Mouse (Mus musculus) embryonic facial prominence, embryonic 14.5 days (tissue): Measurements from ENCODE around the gene Dhcr24. TPM values are rescaled to one million over a fixed set of nuclear protein-coding genes. Genes with fewer than 3 reads are reported as not detected.

Experiments
- ATAC-seq: fragments of 200-750 bp; cut with Nextera tagmentation; 2 replicates; pipeline ENCODE4 v1.8.0; 2017; ENCODE audit warnings: low read depth, moderate number of reproducible peaks, moderate TSS enrichment
- DNase-seq: peaks from one replicate; pipeline ENCODE4 v3.0.0-alpha.2; 2015; ENCODE audit warnings: low spot score
- H3K27ac ChIP-seq: fragments of 300-500 bp; sonication (generic); replicated peaks from 2 replicates; pipeline ENCODE4 v1.5.1; 2014; ENCODE audit warnings: low read depth, mild to moderate bottlenecking, low read length, moderate library complexity
- H3K27me3 ChIP-seq: fragments of 300-500 bp; sonication (generic); replicated peaks from 2 replicates; pipeline ENCODE4 v1.6.1; 2014; ENCODE audit warnings: low read length; ENCODE audit not compliant: control insufficient read depth, insufficient read depth
- H3K36me3 ChIP-seq: fragments of 300-500 bp; sonication (generic); 2 replicates; pipeline ENCODE4 v1.6.1; 2014; ENCODE audit warnings: low read length, mixed read lengths; ENCODE audit not compliant: control insufficient read depth, insufficient read depth
- H3K4me1 ChIP-seq: fragments of 300-500 bp; sonication (generic); 2 replicates; pipeline ENCODE4 v1.6.1; 2014; ENCODE audit warnings: antibody characterized with exemption, low read length; ENCODE audit not compliant: control insufficient read depth, insufficient read depth
- H3K4me2 ChIP-seq: fragments of 300-500 bp; sonication (generic); 2 replicates; pipeline ENCODE4 v1.6.1; 2014; ENCODE audit warnings: low read depth, mild to moderate bottlenecking, low read length, moderate library complexity, mixed read lengths
- H3K4me3 ChIP-seq: fragments of 300-500 bp; sonication (generic); 2 replicates; pipeline ENCODE4 v1.5.1; 2014; ENCODE audit warnings: low read depth, mild to moderate bottlenecking, low read length
- H3K9ac ChIP-seq: fragments of 300-500 bp; sonication (generic); 2 replicates; pipeline ENCODE4 v1.6.1; 2014; ENCODE audit warnings: low read depth, mild to moderate bottlenecking, low read length, moderate library complexity, mixed read lengths
- H3K9me3 ChIP-seq: fragments of 300-500 bp; sonication (generic); 2 replicates; pipeline ENCODE4 v1.6.1; 2016; ENCODE audit warnings: low read length; ENCODE audit not compliant: control insufficient read depth
- WGBS: fragments of 180-500 bp; shearing (Covaris S2); extraction: QIAGEN DNeasy Blood & Tissue Kit; methylation state at CpG from one replicate; pipeline ENCODE4 v1.1.7; 2014; 5-methylcytosine and 5-hydroxymethylcytosine counted together
- polyA plus RNA-seq: library from polyadenylated mRNA; unstranded; fragments of >200 nt; fragmentation: Nextera tagmentation; extraction: Ambion mirVana; gene quantifications from 2 replicates; pipeline ENCODE4 v1.2.1, GENCODE M21; 2014

The Dhcr24 gene
- polyA plus RNA-seq, 1 experiment from 2014 or later: 14.8 TPM

DNA sequence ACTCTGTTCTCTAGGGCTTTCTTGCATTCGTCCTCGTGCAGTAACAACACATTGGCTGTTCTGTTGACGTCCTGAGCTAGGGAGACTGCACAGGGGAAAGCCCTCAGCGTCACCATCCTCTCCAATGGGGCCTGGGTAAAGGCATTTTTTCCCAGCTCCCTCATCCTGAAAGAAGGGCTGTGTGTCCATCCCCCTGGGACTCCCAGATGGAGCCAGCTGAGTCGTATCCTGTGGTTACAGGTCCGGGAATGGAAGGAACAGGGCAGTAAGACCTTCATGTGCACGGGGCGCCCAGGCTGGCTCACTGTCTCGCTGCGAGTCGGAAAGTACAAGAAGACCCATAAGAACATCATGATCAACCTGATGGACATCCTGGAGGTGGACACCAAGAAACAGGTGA, 3.3 kb downstream of the Dhcr24 start:
- no peak overlapping the region for H3K9ac ChIP-seq
- H3K36me3 ChIP-seq: peaks cover 39% of the 10 kb centered on the region
- H3K27ac ChIP-seq: no peak overlapping the region
- 80% methylated on average over 11 of the region's 11 CpGs for WGBS
- H3K9me3 ChIP-seq: no peaks in the 10 kb centered on the region
- no peak overlapping the region for H3K4me3 ChIP-seq
- DNase-seq (no peak), ATAC-seq (no peak)
- 0 out of 2 replicates have a peak, but pooled peaks cover 3% of the 10 kb centered on the region for H3K27me3 ChIP-seq
- H3K4me1 ChIP-seq: peaks cover 25% of the 10 kb centered on the region
- no peak overlapping the region for H3K4me2 ChIP-seq

DNA sequence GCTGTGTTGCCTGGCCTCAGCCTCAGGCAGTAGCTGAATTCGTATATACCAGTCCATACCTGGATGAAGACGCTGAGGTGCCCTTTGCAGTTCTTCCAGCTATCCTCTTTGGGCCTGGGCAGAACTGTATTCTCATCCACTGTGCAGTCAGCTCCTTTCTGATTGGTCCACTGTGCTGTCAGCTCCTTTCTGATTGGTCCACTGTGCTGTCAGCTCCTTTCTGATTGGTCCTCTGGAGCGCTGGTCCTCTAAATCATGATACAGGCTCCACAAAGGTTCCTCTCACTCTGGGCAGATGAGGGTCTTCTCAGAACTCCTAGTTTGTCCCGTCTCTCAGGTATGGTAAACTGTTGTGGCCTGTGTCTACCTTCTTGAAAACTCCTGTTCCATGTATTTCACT, 8.8 kb downstream of the Dhcr24 start:
- no peak for ATAC-seq

DNA sequence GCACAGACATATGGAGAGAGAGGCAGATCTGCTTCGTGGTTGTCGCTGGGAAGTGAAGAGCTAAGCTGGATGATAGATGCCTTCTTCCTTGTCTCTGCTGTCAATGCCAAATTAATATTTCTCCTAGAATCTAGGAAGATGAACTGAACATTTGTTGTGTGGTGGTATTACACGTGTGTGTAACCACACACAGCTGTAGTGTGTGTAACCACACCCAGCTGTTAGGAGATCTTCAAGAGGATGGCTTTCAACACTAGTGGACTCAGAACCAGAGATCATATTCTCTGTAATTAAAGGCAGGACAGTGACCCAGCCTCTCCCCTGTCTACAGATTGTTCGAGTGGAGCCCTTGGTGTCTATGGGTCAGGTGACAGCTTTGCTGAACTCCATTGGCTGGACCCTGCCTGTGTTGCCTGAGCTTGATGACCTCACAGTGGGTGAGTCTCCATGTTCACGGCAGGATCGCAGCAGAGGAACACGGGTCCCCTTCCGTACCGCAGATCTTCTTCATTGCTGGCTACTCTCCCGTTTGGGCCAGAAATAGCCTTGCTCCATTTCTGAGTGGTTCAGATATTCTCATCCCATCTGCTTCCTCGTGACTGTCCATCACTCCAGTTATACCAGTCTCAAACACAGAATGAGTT, 10.4 kb downstream of the Dhcr24 start:
- Histone ChIP-seq H3K27me3 (no peaks in the 10 kb centered on the region), H3K4me1 (no peaks in the 10 kb centered on the region), H3K4me2 (no peak overlapping the region), H3K36me3 (peaks cover 68% of the 10 kb centered on the region), H3K9ac (no peak overlapping the region), H3K27ac (no peak overlapping the region), H3K4me3 (no peak overlapping the region), H3K9me3 (no peaks in the 10 kb centered on the region)
- ATAC-seq: no peak
- DNase-seq: no peak
- 82% methylated on average over 11 of the region's 11 CpGs for WGBS

More for the DNA sequence above, 8.8 kb downstream of the Dhcr24 start:
- Histone ChIP-seq H3K4me2 (no peak overlapping the region), H3K9me3 (no peaks in the 10 kb centered on the region), H3K4me3 (no peak overlapping the region), H3K9ac (no peak overlapping the region), H3K36me3 (peaks cover 77% of the 10 kb centered on the region), H3K27ac (no peak overlapping the region), H3K27me3 (no peaks in the 10 kb centered on the region), H3K4me1 (no peaks in the 10 kb centered on the region)
- 92% methylated on average over 4 of the region's 4 CpGs for WGBS
- no peak for DNase-seq

DNA sequence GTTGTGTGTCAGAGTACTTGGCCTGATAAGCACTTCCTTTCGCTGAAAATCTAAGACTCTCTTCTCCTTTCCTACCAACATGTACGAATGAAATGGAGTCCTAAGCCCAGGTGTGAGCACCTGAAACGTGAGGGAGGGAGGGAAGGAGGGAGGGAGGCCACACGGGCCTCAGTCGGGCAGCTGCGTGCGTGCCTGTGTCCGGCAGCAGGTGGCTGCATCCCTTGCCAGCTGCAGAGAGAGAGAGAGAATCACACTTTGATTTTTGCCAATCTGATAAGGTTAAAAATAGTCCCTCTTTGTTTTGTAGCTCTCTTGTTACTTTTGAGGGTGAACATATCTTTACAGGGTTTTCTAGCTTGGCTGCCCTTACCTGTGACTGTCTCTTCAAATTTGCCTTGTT, 14.2 kb downstream of the Dhcr24 start:
- DNase-seq (no peak), ATAC-seq (no peak)
- Histone ChIP-seq H3K36me3 (peaks cover 70% of the 10 kb centered on the region), H3K27me3 (no peaks in the 10 kb centered on the region), H3K27ac (no peak overlapping the region), H3K4me1 (no peaks in the 10 kb centered on the region), H3K4me3 (no peak overlapping the region), H3K9ac (no peak overlapping the region), H3K9me3 (no peaks in the 10 kb centered on the region), H3K4me2 (no peak overlapping the region)
- 78% methylated on average over 8 of the region's 8 CpGs for WGBS

DNA sequence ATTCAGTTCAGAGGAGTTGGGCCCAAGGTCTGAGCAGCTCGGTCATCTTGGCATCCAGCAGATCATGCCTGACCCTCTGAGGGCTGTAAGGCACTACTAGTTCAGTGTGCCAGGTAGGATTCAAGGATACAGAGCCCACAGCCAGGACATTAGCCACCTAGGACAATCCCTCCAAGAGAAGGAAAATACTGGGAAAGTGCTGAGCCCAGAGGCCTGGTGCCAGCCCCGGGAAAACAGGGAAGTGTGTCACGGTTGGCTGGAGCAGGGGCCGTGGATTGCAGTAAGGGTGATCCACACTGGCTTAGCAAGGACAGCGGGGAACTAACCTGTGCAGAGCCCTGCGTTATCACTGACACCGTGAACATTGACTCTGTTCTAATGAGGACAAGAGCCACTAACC, 16.7 kb downstream of the Dhcr24 start:
- Histone ChIP-seq H3K9ac (no peak overlapping the region), H3K27ac (no peak overlapping the region), H3K4me2 (no peak overlapping the region), H3K4me1 (no peaks in the 10 kb centered on the region), H3K36me3 (peaks cover 79% of the 10 kb centered on the region), H3K4me3 (no peak overlapping the region), H3K27me3 (no peaks in the 10 kb centered on the region), H3K9me3 (no peaks in the 10 kb centered on the region)
- DNase-seq: no peak
- ATAC-seq: no peak
- WGBS: 79% methylated on average over 6 of the region's 7 CpGs

DNA sequence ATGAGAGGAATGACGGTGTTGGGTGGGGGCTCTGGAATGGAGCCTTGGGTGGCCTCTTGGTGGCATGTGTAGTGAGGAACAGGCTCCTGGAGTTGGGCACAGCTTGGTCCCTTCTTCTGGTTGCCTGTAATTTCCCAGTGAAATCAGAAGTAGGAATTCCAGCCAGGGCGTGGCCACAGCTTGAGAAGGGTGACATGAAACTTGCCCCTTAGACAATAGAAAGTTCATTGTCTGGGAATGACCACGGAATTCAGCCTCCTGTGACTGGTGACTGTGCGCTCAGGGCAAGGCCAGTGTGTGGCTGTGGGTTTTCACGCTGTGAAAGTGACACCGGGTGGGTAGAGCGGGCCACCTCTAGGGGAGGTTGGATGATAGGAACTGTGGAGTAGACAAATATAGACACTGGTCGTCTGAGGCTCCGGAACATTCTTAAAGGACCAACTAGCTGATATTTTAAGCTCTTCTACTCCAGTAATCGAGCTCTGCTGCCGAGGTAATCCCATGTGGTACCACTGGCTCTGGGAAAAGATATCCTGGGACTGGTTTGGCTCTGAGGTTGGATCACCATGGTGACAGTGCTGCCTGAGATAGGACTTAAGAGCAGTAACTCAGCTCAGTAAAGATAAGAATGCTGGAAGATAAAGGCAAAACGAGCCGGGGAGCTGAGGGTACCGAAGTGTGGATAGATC, 20.5 kb downstream of the Dhcr24 start:
- no peak overlapping the region for H3K9ac ChIP-seq
- no peaks in the 10 kb centered on the region for H3K9me3 ChIP-seq
- no peaks in the 10 kb centered on the region for H3K27me3 ChIP-seq
- ATAC-seq: no peak
- H3K36me3 ChIP-seq: peaks cover 82% of the 10 kb centered on the region
- no peak overlapping the region for H3K4me2 ChIP-seq
- WGBS: 89% methylated on average over 14 of the region's 14 CpGs
- no peaks in the 10 kb centered on the region for H3K4me1 ChIP-seq
- no peak overlapping the region for H3K4me3 ChIP-seq
- no peak overlapping the region for H3K27ac ChIP-seq
- DNase-seq: no peak

DNA sequence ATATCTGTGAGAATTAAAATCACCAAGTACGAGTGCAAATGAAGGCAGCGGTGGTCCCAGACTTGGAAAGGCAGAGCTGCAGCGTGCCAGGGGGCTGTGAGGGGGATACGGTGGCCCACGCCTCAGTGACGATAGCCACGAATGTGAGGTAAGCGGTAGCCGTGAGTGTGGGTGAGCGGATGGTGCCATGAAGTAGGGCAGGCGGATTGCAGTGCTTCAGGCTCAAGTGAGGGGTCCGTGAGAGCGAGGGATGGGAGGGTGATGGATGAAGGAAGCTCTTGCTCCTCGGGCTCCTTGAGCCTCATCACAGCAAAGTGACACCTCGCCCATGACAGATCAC, 21.0 kb downstream of the Dhcr24 start:
- no peaks in the 10 kb centered on the region for H3K27me3 ChIP-seq
- H3K36me3 ChIP-seq: peaks cover 82% of the 10 kb centered on the region
- 96% methylated on average over 14 of the region's 15 CpGs for WGBS
- H3K4me1 ChIP-seq: no peaks in the 10 kb centered on the region
- H3K4me2 ChIP-seq: no peak overlapping the region
- H3K4me3 ChIP-seq: no peak overlapping the region
- no peak overlapping the region for H3K27ac ChIP-seq
- no peak overlapping the region for H3K9ac ChIP-seq
- ATAC-seq (no peak), DNase-seq (no peak)
- no peaks in the 10 kb centered on the region for H3K9me3 ChIP-seq

DNA sequence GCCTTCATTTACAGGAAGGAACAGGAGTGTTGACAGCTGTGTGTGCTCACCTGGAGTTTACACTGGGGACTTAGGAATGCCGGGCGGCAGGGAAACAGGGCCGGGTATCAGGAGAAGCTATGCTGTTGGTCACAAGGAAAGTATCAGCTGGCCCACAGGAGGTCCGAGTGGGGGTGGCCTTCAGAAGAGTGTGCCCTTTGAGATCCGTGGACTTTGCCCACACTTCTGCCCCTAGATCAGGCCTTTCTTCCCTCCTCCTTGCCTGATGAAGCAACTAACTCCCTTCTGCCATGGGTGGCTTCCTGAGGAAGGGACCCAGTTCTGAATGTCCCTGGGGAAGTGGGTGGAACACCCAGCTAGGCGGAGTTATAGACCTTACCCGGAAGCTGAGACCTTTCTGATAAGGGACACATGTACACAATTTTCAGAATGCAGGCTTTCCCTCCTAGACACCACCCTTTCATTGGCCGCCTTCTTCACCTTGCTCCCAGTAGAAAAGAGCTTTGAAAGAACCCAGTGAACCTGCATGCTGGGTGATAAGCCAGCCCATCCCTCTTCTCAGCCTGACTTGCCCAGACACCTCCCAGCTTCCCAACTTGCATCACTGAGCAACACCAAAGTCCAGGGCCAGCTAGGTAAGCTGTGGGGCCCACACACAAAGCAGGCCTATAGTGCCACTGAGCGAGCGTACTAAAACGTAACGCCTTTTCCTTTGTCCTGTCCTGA, 21.8 kb downstream of the Dhcr24 start:
- Histone ChIP-seq H3K9ac (no peak overlapping the region), H3K27ac (no peak overlapping the region), H3K36me3 (peaks cover 87% of the 10 kb centered on the region), H3K27me3 (no peaks in the 10 kb centered on the region), H3K4me1 (no peaks in the 10 kb centered on the region), H3K4me2 (no peak overlapping the region), H3K9me3 (no peaks in the 10 kb centered on the region), H3K4me3 (no peak overlapping the region)
- 76% methylated on average over 12 of the region's 12 CpGs for WGBS
- ATAC-seq: no peak
- no peak for DNase-seq
